Mouse (Mus musculus): ENCODE measurements at regions not wholly inside any gene's neighbourhood (a gene's known extent, or its start where the extent isn't known, plus 50 kb on each side); places are given as distances from the start of the nearest gene placed in this dataset.

- Histone ChIP-seq H3K4me1 (ENCODE audit: control insufficient read depth in 1 of 2, insufficient read depth in 2 of 2, low read length in 2 of 2) (no peaks in the 10 kb centered on the region), H3K4me3 (ENCODE audit: control insufficient read depth in 1 of 2, insufficient read depth in 1 of 2, low read depth in 2 of 2, low read length in 2 of 2) (no peak overlapping the region), H3K9me3 (replicated peaks; ENCODE audit: insufficient read depth, low read length) (no peaks in the 10 kb centered on the region), H3K79me2 (ENCODE audit: control insufficient read depth, insufficient read depth, low read length, poor library complexity) (no peaks in the 10 kb centered on the region), H3K27ac (ENCODE audit: control insufficient read depth, low read depth, low read length) (no peak overlapping the region), H3K9ac (ENCODE audit: control insufficient read depth, low read depth, low read length, poor library complexity, severe bottlenecking) (no peak overlapping the region), H3K36me3 (ENCODE audit: control insufficient read depth in 1 of 2, insufficient read depth in 2 of 2, low read length in 2 of 2) (no peaks in the 10 kb centered on the region), H3K27me3 (ENCODE audit: control insufficient read depth in 1 of 2, insufficient read depth in 2 of 2, low read length in 2 of 2) (no peaks in the 10 kb centered on the region)
- TF ChIP-seq E2F4 (IDR thresholded peaks at IDR 0.05; ENCODE audit: borderline replicate concordance, low read depth, low read length) (no peak), CHD1 (IDR thresholded peaks at IDR 0.05; ENCODE audit: low read depth, low read length) (no peak), TBP (IDR thresholded peaks at IDR 0.05; ENCODE audit: low read depth, low read length) (no peak)
- DNase-seq (ENCODE audit: low read depth, low spot score), result no peak
Measured at GRCm38 (mm10) chr12:9839198-9839845, 269.4 kb downstream of the Osr1 start.

- TF ChIP-seq POLR2AphosphoS2 (IDR thresholded peaks at IDR 0.05; ENCODE audit: low read length), result no peak
- no peak for TF ChIP-seq KAT2A (conservative IDR thresholded peaks at IDR 0.05; ENCODE audit: low read depth, low read length)
- no peak for TF ChIP-seq GATA1 (IDR thresholded peaks at IDR 0.05; ENCODE audit: low read depth, low read length)
- TF ChIP-seq GABPA (IDR thresholded peaks at IDR 0.05; ENCODE audit: low read depth, low read length), result no peak
- no peak for TF ChIP-seq ZC3H11A (IDR thresholded peaks at IDR 0.05; ENCODE audit: low read depth, low read length)
- no peak for TF ChIP-seq CTCF (IDR thresholded peaks at IDR 0.05 in 2 of 3, conservative IDR thresholded peaks at IDR 0.05 in 1 of 3; ENCODE audit: control insufficient read depth in 1 of 3, insufficient read depth in 1 of 3, low read depth in 2 of 3, low read length in 3 of 3, poor library complexity in 1 of 3, severe bottlenecking in 1 of 3)
- TF ChIP-seq POLR2AphosphoS5 (IDR thresholded peaks at IDR 0.05; ENCODE audit: borderline replicate concordance, low read depth, low read length), result no peak
- TF ChIP-seq ETS1 (IDR thresholded peaks at IDR 0.05; ENCODE audit: low read depth, low read length), result no peak
- TF ChIP-seq RCOR1 (IDR thresholded peaks at IDR 0.05; ENCODE audit: low read depth, low read length), result no peak
- no peak for TF ChIP-seq MAZ (IDR thresholded peaks at IDR 0.05; ENCODE audit: low read depth, low read length)
- no peak for TF ChIP-seq TCF12 (IDR thresholded peaks at IDR 0.05; ENCODE audit: low read depth, low read length)
- TF ChIP-seq ELF1 (IDR thresholded peaks at IDR 0.05; ENCODE audit: low read depth, low read length), result no peak
- no peak for TF ChIP-seq TBP (IDR thresholded peaks at IDR 0.05; ENCODE audit: low read depth, low read length)
- TF ChIP-seq NELFE (IDR thresholded peaks at IDR 0.05; ENCODE audit: low read depth, low read length), result no peak
- Histone ChIP-seq H3K79me2 (ENCODE audit: control insufficient read depth, insufficient read depth, low read length, poor library complexity) (no peaks in the 10 kb centered on the region), H3K9ac (ENCODE audit: control insufficient read depth, low read depth, low read length, poor library complexity, severe bottlenecking) (no peak overlapping the region), H3K27me3 (ENCODE audit: control insufficient read depth in 1 of 2, insufficient read depth in 2 of 2, low read length in 2 of 2) (no peaks in the 10 kb centered on the region), H3K27ac (ENCODE audit: control insufficient read depth, low read depth, low read length) (no peak overlapping the region), H3K36me3 (ENCODE audit: control insufficient read depth in 1 of 2, insufficient read depth in 2 of 2, low read length in 2 of 2) (no peaks in the 10 kb centered on the region), H3K4me3 (ENCODE audit: control insufficient read depth in 1 of 2, insufficient read depth in 1 of 2, low read depth in 2 of 2, low read length in 2 of 2) (no peak overlapping the region), H3K9me3 (replicated peaks; ENCODE audit: insufficient read depth, low read length) (no peaks in the 10 kb centered on the region), H3K4me1 (ENCODE audit: control insufficient read depth in 1 of 2, insufficient read depth in 2 of 2, low read length in 2 of 2) (no peaks in the 10 kb centered on the region)
- no peak for DNase-seq (ENCODE audit: low read depth, low spot score)
Measured at GRCm38 (mm10) chr12:9839949-9840348, 270.0 kb downstream of the Osr1 start.

All from MEL (cell line).